Mouse (Mus musculus) adrenal gland, postnatal 25 days (tissue): ENCODE data around the gene Plpp1. TPM values are rescaled to one million over a fixed set of nuclear protein-coding genes. Genes with fewer than 3 reads are reported as not detected.

Experiments
- DNase-seq: peaks from one replicate; pipeline ENCODE4 v3.0.0; 2021; ENCODE audit warnings: mixed read lengths
- total RNA-seq: library from RNA; stranded (reverse); gene quantifications from 2 replicates; pipeline ENCODE4 v1.2.3, GENCODE M21; 2021

The Plpp1 gene
- total RNA-seq, 1 experiment from 2014 or later = 226 TPM

DNA sequence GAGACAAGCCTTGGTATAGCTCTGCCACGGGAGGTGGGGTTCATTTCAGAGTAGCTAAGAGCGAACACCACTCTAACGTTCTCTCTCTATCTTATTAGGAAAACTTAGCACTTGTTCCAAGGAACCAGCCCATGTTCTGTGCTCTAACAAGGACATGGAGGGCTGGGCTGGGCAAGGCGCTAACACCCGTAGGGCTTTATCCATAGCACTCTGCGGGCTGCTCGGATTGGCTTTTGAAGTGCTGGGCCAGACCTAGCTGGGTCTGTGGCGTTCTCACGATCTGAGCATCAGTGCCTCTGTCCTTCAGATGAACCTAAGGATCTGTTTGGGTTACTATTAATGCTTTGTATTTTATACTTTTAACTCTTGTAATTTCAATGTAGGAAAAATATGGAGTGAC, 60.3 kb downstream of the Plpp1 start:
- no peak for DNase-seq

GRCm38 (mm10) chr13:112861825-112862306, 61.3 kb downstream of the Plpp1 start:
- DNase-seq = peak; percentile 84

DNA sequence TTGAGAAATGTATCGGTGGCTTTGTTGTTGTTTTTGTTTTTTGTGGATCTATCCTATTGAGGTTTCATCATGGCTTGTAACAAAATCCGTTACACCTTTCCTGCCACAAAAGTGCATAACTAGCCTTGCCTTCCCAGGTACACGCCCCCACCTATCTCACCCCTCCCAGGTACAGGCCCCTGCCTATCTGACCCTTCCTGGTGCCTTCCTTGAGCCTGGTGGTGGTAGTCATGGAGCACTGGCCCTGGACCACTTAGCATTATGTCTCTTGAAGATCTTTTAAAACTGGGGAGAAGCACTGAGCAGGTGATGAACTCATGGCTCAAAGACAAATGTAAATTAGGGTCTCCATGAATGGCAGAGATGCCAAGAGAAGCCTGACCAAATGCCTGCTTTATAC, 61.8 kb downstream of the Plpp1 start:
- DNase-seq = no peak

DNA sequence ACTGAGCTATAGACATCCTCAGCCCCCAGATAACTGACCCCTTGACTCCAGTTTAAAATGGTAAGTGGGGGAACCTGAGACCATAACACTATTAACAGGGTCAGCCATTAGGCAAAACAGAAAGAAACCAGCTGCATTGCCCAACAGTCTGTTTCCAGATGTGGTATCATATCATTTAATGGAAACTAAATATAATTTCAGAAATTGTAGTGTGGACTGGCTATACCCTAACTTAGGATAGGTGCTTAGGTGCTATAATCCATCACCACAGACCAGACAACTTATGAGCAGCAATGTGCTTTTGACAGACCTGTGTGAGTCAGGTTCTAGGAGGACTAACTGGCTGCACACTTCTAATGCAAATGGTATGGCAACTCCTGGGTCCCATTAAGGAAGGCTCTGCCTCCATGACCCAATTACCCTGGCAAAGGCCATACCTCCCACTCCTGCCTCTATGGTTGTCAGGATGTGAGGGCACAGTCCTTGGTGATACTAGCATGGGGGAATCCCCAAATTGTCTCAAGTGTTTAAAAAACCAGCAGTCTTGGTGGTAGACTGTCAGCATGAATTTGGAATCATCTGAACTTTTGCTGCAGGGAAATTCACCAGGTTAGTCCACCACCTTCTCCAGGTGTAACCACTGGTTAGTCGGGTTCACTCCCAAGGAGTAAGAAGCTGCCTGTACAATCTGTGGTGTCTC, 62.5 kb downstream of the Plpp1 start:
- no peak for DNase-seq

DNA sequence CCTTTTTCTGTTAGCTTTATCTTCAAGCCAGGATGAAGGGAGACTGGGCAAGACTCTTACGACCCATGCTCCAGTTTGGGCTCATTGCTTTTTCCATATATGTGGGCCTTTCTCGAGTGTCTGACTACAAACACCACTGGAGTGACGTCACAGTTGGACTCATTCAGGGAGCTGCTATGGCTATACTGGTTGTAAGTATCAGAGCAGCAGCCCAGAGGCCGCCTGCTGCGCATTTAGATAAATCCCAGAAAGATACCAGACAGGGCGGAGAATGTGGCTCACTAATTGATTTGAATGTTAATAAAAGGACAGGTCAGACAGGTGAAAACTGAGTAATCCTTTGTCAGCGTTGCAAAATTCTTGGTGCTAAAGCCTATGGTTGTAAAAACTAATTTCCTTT, 66.2 kb downstream of the Plpp1 start:
- no peak for DNase-seq

GRCm38 (mm10) chr13:112867381-112867780, 66.8 kb downstream of the Plpp1 start:
- no peak for DNase-seq

GRCm38 (mm10) chr13:112870039-112870690, 69.6 kb downstream of the Plpp1 start:
- no peak for DNase-seq

- DNase-seq = peak; percentile 37
Observed at GRCm38 (mm10) chr13:112871500-112872266, 71.1 kb downstream of the Plpp1 start.

DNA sequence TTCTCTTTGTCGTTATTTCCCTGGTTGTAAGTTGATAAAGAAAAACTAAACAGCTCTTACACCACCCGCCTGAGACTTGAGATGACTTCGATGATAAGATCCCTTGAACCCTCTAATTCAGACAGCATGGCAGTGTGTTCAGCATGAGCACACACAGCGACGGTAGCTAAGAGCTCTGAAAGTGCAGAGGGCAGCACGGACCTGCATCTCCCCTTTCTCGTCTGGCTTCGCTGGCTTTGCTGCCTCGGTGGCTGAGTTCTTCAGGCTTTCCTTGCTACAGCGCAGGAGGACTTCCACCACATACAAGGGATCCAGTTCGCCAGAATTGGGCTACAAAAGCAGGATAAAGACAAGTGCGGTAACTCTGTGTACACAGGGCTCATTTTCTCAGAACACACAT, 86.6 kb downstream of the Plpp1 start:
- DNase-seq = no peak

DNA sequence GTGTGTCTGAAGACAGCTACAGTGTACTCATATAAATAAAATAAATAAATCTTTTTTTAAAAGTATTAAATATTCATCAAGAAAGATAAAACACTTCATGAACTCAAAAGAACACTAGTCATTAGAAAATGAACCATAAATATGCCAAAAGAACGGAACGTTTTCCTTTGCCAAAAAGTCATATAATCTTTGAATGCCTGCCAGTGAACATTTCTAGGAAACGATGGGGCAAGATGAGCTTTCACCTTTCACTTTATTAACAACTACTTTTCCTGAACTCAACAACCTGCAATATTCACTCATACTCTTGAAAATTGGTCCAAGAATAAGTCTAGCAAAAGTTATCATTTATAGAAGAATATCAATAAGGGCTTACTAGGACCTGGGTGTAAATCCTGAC, 101.6 kb downstream of the Plpp1 start:
- no peak for DNase-seq

DNA sequence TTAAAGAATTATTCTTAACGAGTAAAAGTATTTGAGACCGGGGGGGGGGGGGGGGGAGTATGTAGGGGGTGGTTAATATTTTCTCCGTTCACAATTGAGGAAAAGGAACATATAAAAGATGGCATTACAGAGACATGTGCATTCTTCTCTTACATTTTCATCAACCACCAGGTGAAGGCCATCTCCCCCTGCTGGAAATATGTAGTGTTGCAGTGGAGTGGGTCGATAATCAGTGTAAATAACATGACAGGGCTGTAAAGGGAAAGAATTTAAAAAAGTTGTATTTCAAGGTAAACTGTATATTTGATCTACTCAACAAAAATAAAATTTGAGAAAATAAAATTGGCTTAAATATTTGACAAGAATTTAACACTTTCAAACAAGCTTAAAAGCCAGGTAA, 109.1 kb downstream of the Plpp1 start:
- peak; percentile 9 for DNase-seq

GRCm38 (mm10) chr13:112910434-112910833, 109.8 kb downstream of the Plpp1 start:
- DNase-seq = no peak

Other genes with a start within 250 kb of the Plpp1 start
- 0.15 TPM in 1 of 2 replicates, not detected in the other for gene Il31ra, start 206.4 kb upstream of the Plpp1 start, total RNA-seq
- 1.2 and 1.5 TPM in 2 replicates for gene Ddx4, start 148.3 kb upstream of the Plpp1 start, total RNA-seq
- 32.7 and 42.6 TPM in 2 replicates for gene Slc38a9, start 140.0 kb upstream of the Plpp1 start, total RNA-seq
- 46.7 and 53.8 TPM in 2 replicates for gene Mtrex, start 126.6 kb downstream of the Plpp1 start, total RNA-seq
- 17.5 and 20.3 TPM in 2 replicates for gene Dhx29, start 126.7 kb downstream of the Plpp1 start, total RNA-seq
- gene Ccno, start 187.0 kb downstream of the Plpp1 start, total RNA-seq = 0.33 and 0.67 TPM in 2 replicates
- gene Mcidas, start 193.1 kb downstream of the Plpp1 start, total RNA-seq = not detected in 2 replicates
- not detected in 2 replicates for gene Cdc20b, start 234.3 kb downstream of the Plpp1 start, total RNA-seq
- gene Gpx8, start 245.6 kb downstream of the Plpp1 start, total RNA-seq = 86.0 and 96.8 TPM in 2 replicates